Mouse (Mus musculus) urinary bladder, postnatal 10 days (tissue): ENCODE measurements around the gene Mthfr.

Experiments used
- DNase-seq: peaks from one replicate; pipeline ENCODE4 v3.0.0; 2022; ENCODE audit warnings: low spot score

Gene Mthfr

DNA sequence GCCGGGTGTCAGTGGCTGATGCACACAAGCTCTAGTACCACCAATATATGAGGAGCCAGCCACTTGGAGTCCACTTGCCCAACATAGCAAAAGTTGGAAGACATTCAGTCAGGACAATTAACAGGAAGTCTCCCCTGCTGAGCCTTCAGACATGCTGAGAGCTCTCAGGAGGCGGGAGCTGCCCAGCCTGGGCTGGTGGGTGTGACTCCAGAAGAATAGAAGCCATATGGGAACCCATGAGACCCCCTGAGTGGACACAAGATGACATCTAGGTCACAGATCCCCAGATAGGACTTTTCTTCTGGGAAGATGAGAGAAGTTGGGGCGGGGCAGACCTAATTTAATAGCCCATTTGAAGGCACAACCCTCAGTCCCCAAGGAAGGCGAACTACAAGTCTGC, 50.3 kb downstream of the Mthfr start:
- no peak for DNase-seq

DNA sequence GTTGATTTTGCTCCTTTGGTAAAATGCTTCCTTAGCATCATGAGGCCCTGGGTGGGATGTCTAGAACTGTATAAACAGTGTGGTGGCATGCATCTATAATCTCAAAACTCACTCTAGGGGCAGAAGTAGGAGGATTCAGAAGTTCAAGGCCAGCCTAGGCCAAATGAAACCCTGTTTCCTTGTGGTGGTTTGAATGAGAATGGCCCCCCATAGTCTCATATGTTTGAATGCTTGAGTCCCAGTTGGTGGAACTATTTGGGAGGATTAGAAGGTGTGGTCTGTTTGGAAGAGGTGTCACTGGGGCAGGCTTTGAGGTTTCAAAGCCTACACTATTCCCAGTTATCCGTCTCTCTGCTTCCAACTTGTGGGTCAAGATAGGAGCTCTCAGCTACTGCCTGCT, 52.3 kb downstream of the Mthfr start:
- no peak for DNase-seq

DNA sequence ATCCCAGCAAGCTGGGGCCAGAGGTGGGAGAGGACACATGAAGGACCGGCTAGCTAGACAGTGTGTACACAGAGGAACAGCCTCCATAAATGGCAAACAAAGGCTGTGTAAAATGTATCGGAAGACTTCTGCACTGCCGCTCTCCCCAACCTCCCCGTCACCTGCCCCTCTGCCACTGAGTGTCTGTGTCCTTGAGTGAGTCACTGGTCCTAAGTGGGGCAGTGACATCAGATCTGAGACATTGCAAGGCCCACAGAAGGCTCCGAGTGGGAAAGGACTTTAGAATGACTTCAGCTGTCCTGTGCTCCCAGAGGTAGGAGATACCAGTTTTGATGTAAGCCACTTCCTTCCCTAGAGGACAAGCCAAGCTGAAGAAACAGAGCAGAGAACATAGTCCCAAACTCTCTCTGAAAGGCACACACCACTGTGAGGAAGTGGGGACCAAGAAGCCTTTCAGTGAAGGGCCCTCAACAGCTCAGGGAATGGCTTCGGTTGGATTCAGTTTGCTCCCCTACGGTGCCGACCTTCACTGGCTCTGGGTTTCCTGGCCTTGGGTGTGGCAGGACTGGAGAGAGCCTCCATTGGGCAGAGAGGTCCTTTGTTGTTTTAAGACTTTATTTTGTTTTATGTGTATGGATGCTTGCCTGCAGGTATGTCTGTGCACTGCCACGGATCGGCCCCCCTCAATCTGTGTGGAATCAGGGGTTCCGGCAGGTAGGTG, 53.8 kb downstream of the Mthfr start:
- no peak for DNase-seq

DNA sequence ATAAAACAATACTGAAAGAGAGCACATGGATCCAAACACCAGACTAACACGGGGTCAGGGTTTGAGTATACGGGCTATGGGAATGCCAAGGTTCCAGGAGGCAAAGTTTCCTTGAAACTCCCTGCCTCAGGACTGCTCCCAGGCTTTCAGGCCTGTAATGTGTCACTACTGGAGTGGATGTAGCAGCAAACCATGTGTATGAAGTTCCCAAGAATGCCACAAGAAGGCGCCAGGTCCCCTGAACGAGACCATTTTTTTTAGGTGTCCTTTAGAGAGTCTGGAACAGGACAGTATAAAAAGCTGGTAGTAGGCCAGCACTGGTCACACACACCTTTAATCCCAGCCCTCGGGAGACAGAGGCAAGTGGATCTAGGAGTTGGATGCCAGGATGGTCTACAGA, 55.3 kb downstream of the Mthfr start:
- DNase-seq: no peak

DNA sequence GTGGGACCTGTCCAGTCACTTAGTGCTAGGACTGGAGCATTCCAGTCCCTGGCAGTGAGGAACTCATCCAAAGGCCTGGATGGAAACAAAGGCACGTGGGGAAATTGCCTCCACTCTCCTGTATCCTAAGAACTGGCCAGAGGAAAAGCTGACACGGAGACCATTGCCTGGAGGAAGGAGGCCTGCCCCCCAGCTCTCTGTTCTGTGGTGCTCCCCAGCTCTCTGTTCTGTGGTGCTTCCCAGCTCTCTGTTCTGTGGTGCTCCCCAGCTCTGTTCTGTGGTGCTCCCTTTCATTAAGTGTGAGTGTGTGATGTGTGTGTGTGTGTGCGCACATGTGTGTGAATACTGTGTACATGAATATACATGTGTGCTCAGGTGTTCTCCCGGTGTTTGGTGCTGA, 56.2 kb downstream of the Mthfr start:
- no peak for DNase-seq

DNA sequence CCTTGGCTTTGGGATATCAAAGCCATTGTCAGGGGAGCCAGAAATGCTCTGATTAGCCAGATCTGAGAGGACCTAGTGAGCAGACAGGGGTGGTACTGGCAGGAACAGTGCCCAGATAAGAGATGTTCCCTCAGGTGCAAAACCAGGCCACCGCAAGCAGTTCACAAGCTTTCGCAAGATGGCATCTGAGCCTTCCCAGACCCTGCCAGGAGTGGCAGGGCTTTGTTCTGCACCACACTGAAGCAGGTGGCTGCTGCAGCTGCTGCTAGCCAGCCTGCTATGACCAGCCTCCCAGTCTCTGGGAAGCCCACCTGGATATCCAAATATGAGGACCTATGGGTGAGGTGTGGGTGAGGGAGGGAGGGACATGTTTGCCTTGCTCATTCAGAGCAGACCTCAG, 59.1 kb downstream of the Mthfr start:
- DNase-seq: no peak

DNA sequence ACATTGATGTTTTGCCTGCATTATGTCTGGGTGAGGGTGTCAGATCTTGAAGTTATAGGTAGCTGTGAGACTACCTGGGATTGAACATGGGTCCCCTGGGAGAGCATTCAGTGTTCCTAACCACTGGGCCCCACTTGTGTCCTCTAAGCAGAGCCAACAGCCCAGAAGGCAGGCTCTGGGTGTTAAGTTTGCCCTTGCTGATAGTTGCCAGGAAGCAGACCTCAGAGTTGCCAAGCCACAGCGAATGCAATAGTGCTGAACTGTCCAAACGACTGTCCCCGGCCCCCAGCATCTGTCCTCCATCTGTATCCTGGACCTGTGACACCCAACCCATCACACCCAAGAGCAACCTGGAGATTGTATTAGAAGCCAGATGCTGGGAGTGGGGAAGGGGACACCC, 59.8 kb downstream of the Mthfr start:
- no peak for DNase-seq

DNA sequence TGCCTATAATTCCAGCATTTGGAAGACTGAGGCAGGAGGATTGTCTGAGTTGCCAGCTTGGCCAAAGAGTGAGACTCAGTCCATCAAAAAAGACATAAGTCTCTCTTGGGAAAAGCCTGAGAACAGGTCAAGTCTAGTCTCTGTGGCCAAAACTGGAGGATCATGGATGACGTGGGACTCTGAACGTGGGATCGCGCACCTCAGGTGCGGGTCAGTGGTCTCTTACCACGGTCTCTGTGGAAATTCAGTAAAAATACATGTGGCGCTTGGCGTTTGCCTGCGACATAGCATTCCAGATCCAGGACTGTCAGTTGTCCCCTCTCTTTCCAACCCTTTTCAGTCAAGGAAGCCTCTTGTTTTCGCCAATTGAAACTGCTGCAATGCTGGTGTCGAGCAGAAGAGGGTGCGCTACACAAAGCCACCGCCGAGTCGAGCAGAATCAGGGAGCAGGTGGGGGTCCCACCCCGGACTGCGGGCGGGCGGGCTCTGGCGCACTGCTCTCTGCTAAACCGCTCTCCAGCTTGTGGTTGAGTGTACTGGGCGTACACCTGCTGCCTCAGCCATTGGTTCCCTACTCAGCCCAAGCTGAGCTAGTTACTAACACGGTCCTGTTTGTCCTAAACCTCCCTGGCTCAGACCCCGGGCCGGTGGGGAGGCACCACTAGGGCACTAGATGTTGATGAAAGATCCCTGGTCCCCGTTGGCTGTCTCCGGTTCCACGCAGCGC, 63.1 kb downstream of the Mthfr start:
- no peak for DNase-seq

DNA sequence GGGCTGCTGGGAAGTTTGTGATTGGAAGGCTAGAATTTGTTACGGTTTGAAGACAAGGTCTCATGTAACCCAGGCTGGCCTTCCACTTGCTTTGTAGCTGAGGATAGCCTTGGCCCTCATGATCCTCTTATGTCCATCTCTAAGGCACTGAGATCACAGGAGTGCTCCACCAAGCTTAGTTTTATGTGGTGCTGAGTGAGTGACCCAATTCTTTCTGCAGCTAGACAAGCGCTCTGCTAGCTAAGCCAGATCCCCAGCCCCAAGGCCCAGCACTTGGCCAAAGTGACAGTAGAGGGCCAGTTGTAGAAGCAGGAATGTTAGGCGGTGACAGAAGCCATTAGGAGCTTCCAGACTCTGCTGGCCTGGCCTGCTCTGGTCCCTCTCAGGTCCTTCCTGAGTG, 65.3 kb downstream of the Mthfr start:
- no peak for DNase-seq

DNA sequence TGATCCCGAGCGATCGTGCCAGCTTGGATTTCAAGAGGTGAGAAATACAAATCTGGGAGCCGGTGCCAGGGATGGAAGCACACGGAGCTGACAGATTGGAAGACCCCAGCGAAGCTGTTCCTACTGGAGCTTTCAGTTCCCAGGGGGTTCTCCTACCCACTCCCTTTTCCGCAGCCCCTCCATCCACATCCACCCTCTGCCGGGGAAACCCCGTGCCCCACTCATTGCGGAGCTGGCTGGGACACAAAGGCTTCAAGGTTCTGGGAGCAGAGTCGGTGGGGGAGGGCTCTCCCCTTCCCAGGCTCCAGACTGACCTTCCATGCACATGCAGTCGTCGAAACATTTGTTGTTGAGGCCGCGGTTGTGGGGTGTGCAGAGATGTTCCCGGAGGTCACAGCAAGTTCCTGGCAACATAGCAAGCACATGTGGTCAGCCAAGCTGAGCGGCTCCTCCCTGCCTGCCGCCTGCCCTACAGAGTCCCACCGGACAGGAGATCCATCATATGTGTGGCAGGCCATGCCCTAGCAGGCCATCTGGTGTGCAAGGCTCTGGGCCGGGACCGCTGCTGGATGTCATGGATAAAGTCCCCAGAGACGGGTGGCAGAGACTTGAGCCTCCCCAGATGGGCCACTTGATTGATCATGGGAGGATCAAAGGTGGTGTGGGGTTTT, 68.9 kb downstream of the Mthfr start:
- DNase-seq: no peak

DNA sequence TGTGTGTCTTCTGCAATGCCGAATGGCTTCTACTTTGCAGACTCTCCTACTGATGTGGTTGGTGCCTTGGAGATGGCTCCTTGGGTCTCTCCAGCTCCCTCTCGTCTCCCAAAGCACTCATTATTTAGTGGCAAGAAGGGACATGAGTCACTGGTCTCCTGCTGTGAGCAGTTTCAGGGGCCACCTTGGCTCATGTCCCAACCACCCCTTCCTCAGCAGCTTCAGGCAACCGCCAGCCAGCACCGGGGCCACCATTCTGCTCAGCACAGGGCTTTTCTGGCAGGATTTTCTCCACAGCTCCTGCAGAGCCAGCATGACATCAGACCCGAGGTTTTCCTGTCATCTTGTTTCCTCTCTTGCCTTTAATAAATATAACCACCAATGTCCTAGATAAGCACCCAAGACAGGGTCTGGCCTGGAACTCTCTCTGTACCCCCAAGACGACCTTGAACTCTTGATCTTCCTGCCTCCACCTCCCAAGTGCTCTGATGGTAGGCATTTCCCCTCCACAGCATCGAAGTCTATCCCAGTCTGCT, 69.8 kb downstream of the Mthfr start:
- DNase-seq: no peak
